Mouse (Mus musculus) liver, adult 2 months (tissue): ENCODE measurements at regions not wholly inside any gene's neighbourhood (a gene's known extent, or its start where the extent isn't known, plus 50 kb on each side); places are given as distances from the start of the nearest gene placed in this dataset.
A peak's percentile ranks its signal among the peaks of the same experiment; 100 is the strongest.

ENCODE experiments used
- DNase-seq: peaks from one replicate; pipeline ENCODE4 v3.0.0-alpha.2; 2011; ENCODE audit warnings: low read depth, low spot score; ENCODE audit errors: extremely low read depth
- H3K27ac ChIP-seq: fragments of 200-500 bp; replicated peaks from 2 replicates; pipeline ENCODE4 v1.5.1; 2012; ENCODE audit warnings: low read depth, mild to moderate bottlenecking, control low read depth, inconsistent platforms, low read length; ENCODE audit not compliant: insufficient read depth
- H3K27me3 ChIP-seq: fragments of 200-500 bp; 2 replicates; pipeline ENCODE4 v1.6.1; 2012; ENCODE audit warnings: mild to moderate bottlenecking, moderate library complexity, low read length, inconsistent platforms; ENCODE audit not compliant: control insufficient read depth, insufficient read depth
- H3K36me3 ChIP-seq: fragments of 200-500 bp; 2 replicates; pipeline ENCODE4 v1.6.1; 2012; ENCODE audit warnings: low read length, inconsistent platforms; ENCODE audit not compliant: control insufficient read depth, insufficient read depth
- H3K4me1 ChIP-seq: fragments of 200-500 bp; 2 replicates; pipeline ENCODE4 v1.6.1; 2011; ENCODE audit warnings: low read length; ENCODE audit not compliant: control insufficient read depth, insufficient read depth
- H3K4me3 ChIP-seq: fragments of 200-500 bp; 2 replicates; pipeline ENCODE4 v1.5.1; 2011; ENCODE audit warnings: low read depth, mild to moderate bottlenecking, control low read depth, low read length, moderate library complexity; ENCODE audit not compliant: insufficient read depth
- H3K79me2 ChIP-seq: fragments of 200-500 bp; 2 replicates; pipeline ENCODE4 v1.6.1; 2012; ENCODE audit warnings: inconsistent platforms, mild to moderate bottlenecking, low read length, moderate library complexity; ENCODE audit not compliant: control insufficient read depth, insufficient read depth
- H3K9ac ChIP-seq: fragments of 200-500 bp; 2 replicates; pipeline ENCODE4 v1.6.1; 2012; ENCODE audit warnings: low read depth, mild to moderate bottlenecking, control low read depth, inconsistent platforms, low read length
- CTCF ChIP-seq: fragments of 200-500 bp; IDR thresholded peaks from 2 replicates; pipeline ENCODE4 v1.5.1; 2011; ENCODE audit warnings: low read depth, low read length, control low read depth
- POLR2A ChIP-seq: fragments of 200-500 bp; IDR thresholded peaks from 2 replicates; pipeline ENCODE4 v1.6.1; 2011; ENCODE audit warnings: low read length, control low read depth; ENCODE audit not compliant: insufficient read depth; ENCODE audit errors: extremely low read depth
- WGBS: fragments of 180-500 bp; shearing (Covaris S2); methylation state at CpG from one replicate; pipeline ENCODE4 v1.1.7; 2018; 5-methylcytosine and 5-hydroxymethylcytosine counted together

DNA sequence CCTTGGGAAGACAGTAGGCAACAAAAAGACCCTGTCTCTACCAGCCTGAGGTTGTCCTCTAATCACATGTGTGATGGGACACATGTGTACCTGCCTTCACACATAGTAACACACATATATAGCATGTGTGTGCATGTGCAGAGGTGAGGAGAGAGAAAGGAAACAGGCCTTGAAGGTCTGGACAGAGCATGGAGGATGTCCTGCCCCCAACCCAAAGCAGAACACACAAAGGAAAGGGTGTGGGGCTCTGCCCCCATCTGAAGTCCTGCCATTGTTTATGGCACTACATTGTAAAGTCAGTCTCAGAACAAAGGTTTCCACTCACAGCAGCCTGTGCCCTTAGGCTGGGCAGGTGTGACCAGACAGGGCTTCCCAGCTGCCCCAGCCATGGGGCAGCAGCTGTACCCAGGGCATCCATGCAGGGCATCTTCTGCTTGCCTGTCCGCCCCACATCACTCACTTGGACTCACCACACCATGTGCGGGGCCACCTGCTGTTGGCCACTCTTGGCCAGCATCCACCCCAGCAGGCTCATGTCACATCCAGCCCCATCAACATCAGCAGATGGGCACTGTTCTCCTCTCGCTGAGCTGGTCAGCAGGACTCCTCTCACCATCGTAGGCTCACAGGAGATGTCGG is 83.6 kb upstream of the 1700016C15Rik start:
- TF ChIP-seq CTCF (no peak), POLR2A (no peak)
- Histone ChIP-seq H3K79me2 (no peaks in the 10 kb centered on the region), H3K4me3 (no peak overlapping the region), H3K9ac (no peak overlapping the region), H3K27ac (no peak overlapping the region), H3K27me3 (no peaks in the 10 kb centered on the region; the same call in 1 of the 2 replicates), H3K36me3 (no peaks in the 10 kb centered on the region), H3K4me1 (no peaks in the 10 kb centered on the region)
- no peak for DNase-seq
- WGBS = 92% methylated on average over 5 of the region's 5 CpGs

DNA sequence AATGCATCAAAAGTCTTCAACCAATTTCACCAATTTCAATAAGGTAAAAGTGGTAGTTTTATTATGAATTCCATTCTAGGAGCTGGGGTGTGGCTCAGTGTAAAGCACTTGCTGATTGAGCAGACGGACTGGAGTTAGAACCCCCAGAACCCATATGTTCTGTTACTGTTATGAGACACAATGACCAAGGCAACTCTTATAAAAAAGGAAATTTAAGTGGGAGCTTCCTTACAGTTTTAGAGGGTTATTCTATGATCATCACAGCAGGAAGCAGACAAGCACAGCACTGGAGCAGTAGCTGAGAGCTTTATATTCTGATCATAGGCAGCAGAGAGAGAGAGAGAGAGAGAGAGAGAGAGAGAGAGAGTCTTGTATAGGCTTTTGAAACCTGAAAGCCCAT is 81.7 kb upstream of the 1700016C15Rik start:
- Histone ChIP-seq H3K9ac (no peak overlapping the region), H3K27me3 (no peaks in the 10 kb centered on the region; the same call in 1 of the 2 replicates), H3K79me2 (no peaks in the 10 kb centered on the region), H3K4me3 (no peak overlapping the region), H3K4me1 (no peaks in the 10 kb centered on the region), H3K27ac (no peak overlapping the region), H3K36me3 (no peaks in the 10 kb centered on the region)
- TF ChIP-seq CTCF (no peak), POLR2A (no peak)
- no peak for DNase-seq
- 98% methylated on average over 1 of the region's 1 CpGs for WGBS

DNA sequence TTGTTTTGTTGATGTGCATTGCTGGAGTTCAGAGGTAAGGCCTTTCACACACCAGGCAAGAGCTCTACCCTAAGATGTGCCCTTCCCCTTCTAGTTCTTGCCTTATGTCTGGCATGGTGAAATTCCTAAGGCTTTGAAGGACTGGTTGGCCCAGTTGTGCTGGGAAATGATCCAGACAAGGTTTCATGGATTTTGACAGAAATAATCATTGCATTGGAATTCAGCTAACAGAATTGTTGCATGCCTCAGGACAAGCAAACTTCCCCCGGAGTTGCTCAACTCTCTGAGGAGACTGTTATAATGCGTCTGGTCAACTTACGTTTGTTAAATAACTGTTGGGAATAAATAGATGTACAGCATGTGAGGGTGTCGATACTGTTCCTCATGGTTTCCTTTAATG is 80.6 kb upstream of the 1700016C15Rik start:
- Histone ChIP-seq H3K36me3 (no peaks in the 10 kb centered on the region), H3K27me3 (no peaks in the 10 kb centered on the region; the same call in 1 of the 2 replicates), H3K9ac (no peak overlapping the region), H3K79me2 (no peaks in the 10 kb centered on the region), H3K27ac (no peak overlapping the region), H3K4me1 (no peaks in the 10 kb centered on the region), H3K4me3 (no peak overlapping the region)
- TF ChIP-seq POLR2A (no peak), CTCF (no peak)
- no peak for DNase-seq
- 78% methylated on average over 4 of the region's 4 CpGs for WGBS

DNA sequence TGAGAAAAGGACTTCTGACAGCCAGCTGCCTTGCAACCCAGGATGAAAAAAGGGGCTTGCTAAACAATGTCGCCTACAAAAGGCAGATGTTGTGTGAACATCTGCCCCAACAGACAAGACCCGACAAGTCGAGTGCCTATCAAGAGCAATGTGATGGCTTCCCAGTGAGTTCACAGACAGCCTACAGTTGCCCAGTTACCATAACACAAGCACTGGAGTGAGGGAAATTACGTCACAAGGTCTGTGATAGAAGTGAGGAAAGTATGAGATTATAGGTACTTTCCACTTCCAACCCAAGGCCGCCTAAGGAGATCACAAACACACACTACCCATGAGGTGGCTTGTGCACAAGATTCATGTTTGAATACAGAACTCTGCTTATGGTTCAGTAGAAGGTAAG is 78.4 kb upstream of the 1700016C15Rik start:
- no peak overlapping the region for H3K4me3 ChIP-seq
- TF ChIP-seq POLR2A = no peak
- no peak for TF ChIP-seq CTCF
- H3K27me3 ChIP-seq = no peaks in the 10 kb centered on the region; the same call in 1 of the 2 replicates
- H3K79me2 ChIP-seq = no peaks in the 10 kb centered on the region
- H3K9ac ChIP-seq = no peak overlapping the region
- 85% methylated on average over 5 of the region's 5 CpGs for WGBS
- H3K4me1 ChIP-seq = no peaks in the 10 kb centered on the region
- DNase-seq = no peak
- no peaks in the 10 kb centered on the region for H3K36me3 ChIP-seq
- no peak overlapping the region for H3K27ac ChIP-seq

DNA sequence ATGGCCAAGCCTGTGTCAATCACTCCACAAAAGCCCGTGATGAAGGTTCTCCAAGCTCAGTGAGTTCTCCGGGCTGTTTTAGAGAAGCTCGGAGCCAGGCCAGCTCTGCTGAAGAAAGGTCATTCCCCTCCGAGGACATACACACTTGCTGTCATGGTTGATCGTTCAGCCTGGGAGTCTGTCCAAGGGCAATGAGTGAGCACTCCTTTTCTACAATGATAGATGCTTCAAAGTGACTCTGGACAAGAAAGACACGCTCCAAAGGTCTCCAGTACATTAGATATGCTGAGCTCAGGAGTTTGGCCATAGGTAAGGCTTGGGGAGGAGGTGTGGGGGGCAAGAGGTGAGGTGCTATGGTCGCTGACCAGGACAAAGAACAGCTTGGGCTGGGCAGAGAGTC is 66.5 kb upstream of the 1700016C15Rik start:
- Histone ChIP-seq H3K79me2 (no peaks in the 10 kb centered on the region), H3K4me3 (no peak overlapping the region), H3K36me3 (no peaks in the 10 kb centered on the region), H3K4me1 (peaks cover 10% of the 10 kb centered on the region), H3K27ac (no peak overlapping the region), H3K9ac (no peak overlapping the region), H3K27me3 (no peaks in the 10 kb centered on the region)
- no peak for TF ChIP-seq POLR2A
- TF ChIP-seq CTCF = no peak
- 27% methylated on average over 7 of the region's 7 CpGs for WGBS
- peak; percentile 56 for DNase-seq

DNA sequence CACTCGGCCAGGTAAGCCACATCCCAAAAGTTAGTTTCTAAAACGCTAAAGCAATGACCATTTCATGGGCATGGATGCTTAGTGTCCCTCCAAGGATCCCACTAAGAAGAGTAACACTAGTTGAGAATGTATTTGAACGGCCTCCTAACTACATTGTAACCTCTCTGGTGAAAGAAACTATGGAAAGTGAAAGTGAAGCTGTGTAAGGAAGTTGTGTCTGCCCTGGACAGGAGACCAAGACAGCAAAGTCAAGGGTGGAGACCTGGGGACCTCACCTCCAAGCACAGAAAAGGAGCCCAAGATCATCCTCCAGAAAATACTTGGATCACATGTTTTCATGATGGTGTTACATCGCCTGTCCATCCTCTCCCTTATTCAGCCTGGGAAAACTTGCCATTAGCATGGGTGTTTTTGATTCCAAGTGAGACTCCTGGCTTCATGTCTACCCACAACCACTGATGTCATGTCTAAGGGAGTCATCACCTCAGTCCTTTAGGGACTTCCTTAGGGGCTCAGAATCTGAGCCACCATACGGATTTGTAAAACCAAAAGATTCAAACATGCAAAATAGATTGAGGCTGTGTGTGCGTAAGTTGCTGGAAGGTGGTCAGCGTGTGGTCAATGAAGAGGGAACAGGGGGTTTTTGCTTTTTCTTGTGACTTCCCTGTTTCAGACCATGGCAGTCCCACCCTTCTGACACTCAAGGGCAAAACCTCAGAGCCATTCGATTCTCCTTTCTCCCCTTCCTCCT is 62.4 kb upstream of the 1700016C15Rik start:
- Histone ChIP-seq H3K4me3 (no peak overlapping the region), H3K27ac (no peak overlapping the region), H3K9ac (no peak overlapping the region), H3K27me3 (no peaks in the 10 kb centered on the region), H3K4me1 (peaks cover 10% of the 10 kb centered on the region), H3K79me2 (no peaks in the 10 kb centered on the region), H3K36me3 (no peaks in the 10 kb centered on the region)
- no peak for TF ChIP-seq CTCF
- TF ChIP-seq POLR2A = no peak
- DNase-seq = no peak
- 89% methylated on average over 8 of the region's 8 CpGs for WGBS
